Mouse (Mus musculus): ENCODE data around the gene Obsl1.

DNA sequence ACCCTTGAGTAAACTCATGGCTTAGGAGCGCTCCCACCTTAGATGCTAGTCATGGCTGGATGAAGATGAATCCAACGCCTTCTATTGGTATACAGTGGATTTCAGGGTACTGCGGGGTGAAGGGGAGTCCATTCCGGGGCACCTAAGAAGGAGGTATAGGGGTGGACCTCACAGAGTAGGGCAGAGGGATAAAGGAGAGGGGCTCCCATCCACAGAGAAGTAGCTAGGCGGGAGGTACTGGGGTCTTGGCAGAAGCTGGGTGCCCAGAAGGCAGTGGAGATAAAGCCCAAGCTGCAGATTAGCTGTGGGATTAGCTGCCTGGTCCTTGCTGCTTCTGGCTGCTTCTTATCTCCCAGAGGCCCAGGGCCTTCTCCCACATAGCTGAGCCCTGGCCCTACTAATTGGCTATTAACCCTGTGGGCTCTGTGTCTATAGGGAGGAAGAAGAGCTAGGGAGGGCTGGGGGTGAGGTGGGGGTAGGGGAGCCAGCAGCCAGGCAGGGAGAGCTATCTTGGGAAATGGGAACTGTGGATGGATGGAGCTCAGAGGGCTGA, 42.5 kb downstream of the Obsl1 start:
- no peak for TF ChIP-seq POLR2A (IDR thresholded peaks at IDR 0.05; ENCODE audit: low read depth, low read length)
- no peak for TF ChIP-seq EP300 (IDR thresholded peaks at IDR 0.05; ENCODE audit: low read length)
- no peak for TF ChIP-seq MAX (IDR thresholded peaks at IDR 0.05; ENCODE audit: low read length)
- TF ChIP-seq CTCF (conservative IDR thresholded peaks at IDR 0.05 in 1 of 2, IDR thresholded peaks at IDR 0.05 in 1 of 2; ENCODE audit: low read depth in 2 of 2, low read length in 2 of 2): no peak
- TF ChIP-seq USF1 (IDR thresholded peaks at IDR 0.05; ENCODE audit: low read depth, low read length): no peak
- TF ChIP-seq TCF12 (IDR thresholded peaks at IDR 0.05; ENCODE audit: low read depth, low read length): no peak
- TF ChIP-seq RAD21 (IDR thresholded peaks at IDR 0.05; ENCODE audit: low read depth, low read length): no peak
- TF ChIP-seq NELFE (IDR thresholded peaks at IDR 0.05; ENCODE audit: low read depth, low read length): no peak
- no peak for TF ChIP-seq UBTF (IDR thresholded peaks at IDR 0.05; ENCODE audit: low read depth, low read length)
- TF ChIP-seq MXI1 (IDR thresholded peaks at IDR 0.05; ENCODE audit: low read depth, low read length): no peak
- TF ChIP-seq SMC3 (IDR thresholded peaks at IDR 0.05; ENCODE audit: low read depth, low read length): no peak
- TF ChIP-seq HCFC1 (IDR thresholded peaks at IDR 0.05; ENCODE audit: low read depth, low read length): no peak
- TF ChIP-seq CHD1 (IDR thresholded peaks at IDR 0.05; ENCODE audit: low read depth, low read length): no peak
- TF ChIP-seq PAX5 (IDR thresholded peaks at IDR 0.05; ENCODE audit: low read length): no peak
